Comparison of ENCODE assay signal across 28 mouse cellular contexts in the genomic region with DNA sequence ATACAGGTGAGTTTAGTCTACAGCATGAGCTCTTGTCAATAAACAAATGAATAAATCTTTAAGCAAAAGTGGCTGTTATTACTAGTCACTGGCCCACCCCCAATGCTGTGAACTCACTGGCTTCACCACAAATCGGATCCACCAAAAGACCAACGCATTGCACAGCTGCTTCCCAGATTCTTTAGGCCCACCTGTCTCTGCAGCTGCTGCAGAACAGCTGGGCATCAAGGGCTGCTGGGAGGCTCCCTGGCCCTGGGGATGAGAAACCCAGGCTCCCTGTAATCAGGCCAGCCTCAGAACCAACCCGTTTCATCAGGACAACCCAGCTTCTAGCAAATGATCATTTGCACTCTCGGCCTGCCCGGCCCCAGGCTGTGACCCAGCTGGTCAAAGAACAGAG. TPM values are rescaled to one million over a fixed set of nuclear protein-coding genes. Genes with fewer than 3 reads are reported as not detected.
"Had no signal": no experiment of that assay in that cellular context is flagged by ENCODE, and none has a peak within 500 bp of the region (broad histone marks: within the 10 kb centered on the region; RNA-seq: fewer than 3 reads in every experiment).

No protein-coding gene starts in this region.

- H3K27ac ChIP-seq: gastrocnemius, adult 2 months; heart, embryonic 10.5 days; hindbrain, embryonic 10.5 days; hindbrain, embryonic 12.5 days; hindbrain, embryonic 14.5 days; intestine, embryonic 15.5 days; layer of hippocampus, adult 2 months; limb, embryonic 12.5 days; liver, embryonic 13.5 days; liver, embryonic 15.5 days had no signal

- H3K4me1 ChIP-seq: heart, embryonic 10.5 days; heart, embryonic 12.5 days; hindbrain, embryonic 10.5 days; hindbrain, embryonic 12.5 days; intestine, embryonic 15.5 days; limb, embryonic 12.5 days; liver, embryonic 13.5 days; liver, embryonic 15.5 days had no signal

- H3K4me3 ChIP-seq: gastrocnemius, adult 2 months; heart, embryonic 10.5 days; heart, embryonic 12.5 days; hindbrain, embryonic 10.5 days; hindbrain, embryonic 12.5 days; intestine, embryonic 15.5 days; layer of hippocampus, adult 2 months; limb, embryonic 12.5 days; liver, embryonic 13.5 days; liver, embryonic 15.5 days had no signal

- DNase-seq: gastrocnemius, adult 2 months; gastrocnemius, postnatal 10 days; gastrocnemius, postnatal 25 days; heart, adult 18-20 months; heart, postnatal 10 days; heart, postnatal 4 days; kidney, adult 18-20 months; kidney, adult 8-10 months; kidney, postnatal 10 days; kidney, postnatal 25 days; kidney, postnatal 4 days; left cerebral cortex, postnatal 4 days; liver; liver, embryonic 13.5 days had no signal

- H3K9ac ChIP-seq: heart, embryonic 12.5 days; hindbrain, embryonic 12.5 days; hindbrain, embryonic 14.5 days; intestine, embryonic 15.5 days; limb, embryonic 12.5 days; liver, embryonic 13.5 days; liver, embryonic 15.5 days had no signal

- ATAC-seq: hindbrain, embryonic 16.5 days; inflammation-experienced regulatory T-cells, adult 6 months; intestine, embryonic 15.5 days; intestine, postnatal 0 days had no signal

- H3K36me3 ChIP-seq: heart, embryonic 10.5 days; heart, embryonic 12.5 days; hindbrain, embryonic 10.5 days; hindbrain, embryonic 12.5 days; intestine, embryonic 15.5 days; limb, embryonic 12.5 days; liver, embryonic 13.5 days; liver, embryonic 15.5 days had no signal

- H3K4me2 ChIP-seq: heart, embryonic 12.5 days; hindbrain, embryonic 12.5 days; hindbrain, embryonic 14.5 days; intestine, embryonic 15.5 days; limb, embryonic 12.5 days; liver, embryonic 11.5 days; liver, embryonic 13.5 days; liver, embryonic 15.5 days had no signal

- H3K9me3 ChIP-seq: heart, embryonic 10.5 days; heart, embryonic 12.5 days; hindbrain, embryonic 10.5 days; hindbrain, embryonic 12.5 days; intestine, embryonic 15.5 days; limb, embryonic 12.5 days; liver, embryonic 13.5 days; liver, embryonic 15.5 days had no signal

RNA-seq across cellular contexts. Expression of a gene that starts 25.6 kb away (rescaled TPM):
- polyA plus RNA-seq: hindbrain, embryonic 10.5 days; hindbrain, embryonic 14.5 days; inflammation-experienced regulatory T-cells, adult 6 months; intestine, embryonic 15.5 days; intestine, postnatal 0 days; kidney, embryonic 14.5 days; limb, embryonic 12.5 days; liver, embryonic 11.5 days; liver, embryonic 13.5 days; liver, embryonic 15.5 days had no signal
